13 mouse cellular contexts compared by ENCODE assay signal in genomic region chr7:96521956-96522355, GRCm38 (mm10).
DNase-seq lines count a peak whose midpoint lies in the region; ATAC-seq lines count a peak whose summit lies in the region.
"Had no signal": no experiment of that assay in that cellular context is flagged by ENCODE, and none has a peak within 500 bp of the region (broad histone marks: within the 10 kb centered on the region; RNA-seq: fewer than 3 reads in every experiment).

No protein-coding gene starts in this region.

- ATAC-seq in forebrain, embryonic 16.5 days: peak; percentile 7; the same call in 1 of the 2 replicates
- ATAC-seq in heart, embryonic 11.5 days (replicated peaks; ENCODE audit: insufficient number of reproducible peaks, low FRiP score, low TSS enrichment): no peak
- no peak for ATAC-seq in neural tube, embryonic 15.5 days (ENCODE audit: low FRiP score)

- 50% methylated on average over 7 of the region's 7 CpGs for WGBS in forebrain, embryonic 16.5 days
- 77% methylated on average over 7 of the region's 7 CpGs for WGBS in forebrain, embryonic 10.5 days
- WGBS in heart, embryonic 11.5 days (ENCODE audit: insufficient replicate concordance): 67% methylated on average over 7 of the region's 7 CpGs
- WGBS in neural tube, embryonic 15.5 days: 61% methylated on average over 7 of the region's 7 CpGs

- no peaks in the 10 kb centered on the region for H3K9me3 ChIP-seq in forebrain, embryonic 16.5 days (ENCODE audit: control insufficient read depth, low read length)
- no peaks in the 10 kb centered on the region for H3K9me3 ChIP-seq in forebrain, embryonic 10.5 days
- no peaks in the 10 kb centered on the region for H3K9me3 ChIP-seq in heart, embryonic 11.5 days (replicated peaks; ENCODE audit: control insufficient read depth, low read length)
- no peaks in the 10 kb centered on the region for H3K9me3 ChIP-seq in neural tube, embryonic 15.5 days (replicated peaks)
- H3K9me3 ChIP-seq: heart, embryonic 12.5 days had no signal

- H3K4me1 ChIP-seq in forebrain, embryonic 16.5 days (replicated peaks; ENCODE audit: control insufficient read depth, insufficient read depth, low read length): peaks cover 9% of the 10 kb centered on the region
- peaks cover 16% of the 10 kb centered on the region for H3K4me1 ChIP-seq in forebrain, embryonic 10.5 days
- H3K4me1 ChIP-seq in heart, embryonic 11.5 days (ENCODE audit: control insufficient read depth, insufficient read depth, low read length): 0 out of 2 replicates have a peak, but pooled peaks cover 2% of the 10 kb centered on the region
- H3K4me1 ChIP-seq in neural tube, embryonic 15.5 days: 0 out of 2 replicates have a peak, but pooled peaks cover 5% of the 10 kb centered on the region
- H3K4me1 ChIP-seq: heart, embryonic 12.5 days had no signal

- no peak overlapping the region for H3K9ac ChIP-seq in forebrain, embryonic 16.5 days (replicated peaks; ENCODE audit: low read depth, low read length)
- no peak overlapping the region for H3K9ac ChIP-seq in heart, embryonic 11.5 days (ENCODE audit: low read depth, low read length)
- no peak overlapping the region for H3K9ac ChIP-seq in neural tube, embryonic 15.5 days (replicated peaks)
- H3K9ac ChIP-seq: heart, embryonic 12.5 days had no signal

- H3K36me3 ChIP-seq in forebrain, embryonic 16.5 days (ENCODE audit: control insufficient read depth, insufficient read depth): no peaks in the 10 kb centered on the region
- H3K36me3 ChIP-seq in forebrain, embryonic 10.5 days (replicated peaks): no peaks in the 10 kb centered on the region
- H3K36me3 ChIP-seq in heart, embryonic 11.5 days (ENCODE audit: control insufficient read depth, insufficient read depth, low read length): no peaks in the 10 kb centered on the region
- no peaks in the 10 kb centered on the region for H3K36me3 ChIP-seq in neural tube, embryonic 15.5 days
- H3K36me3 ChIP-seq: heart, embryonic 12.5 days had no signal

- H3K4me2 ChIP-seq in forebrain, embryonic 16.5 days (ENCODE audit: low read length): no peak overlapping the region
- no peak overlapping the region for H3K4me2 ChIP-seq in heart, embryonic 11.5 days
- H3K4me2 ChIP-seq in neural tube, embryonic 15.5 days: no peak overlapping the region
- H3K4me2 ChIP-seq: heart, embryonic 12.5 days; liver, embryonic 11.5 days had no signal

- H3K4me3 ChIP-seq in forebrain, embryonic 16.5 days (replicated peaks; ENCODE audit: low read length): no peak overlapping the region
- H3K4me3 ChIP-seq in forebrain, embryonic 10.5 days: no peak overlapping the region
- no peak overlapping the region for H3K4me3 ChIP-seq in heart, embryonic 11.5 days (ENCODE audit: low read depth, low read length)
- no peak overlapping the region for H3K4me3 ChIP-seq in neural tube, embryonic 15.5 days (replicated peaks)
- H3K4me3 ChIP-seq: heart, embryonic 12.5 days had no signal

- no peak for DNase-seq in forebrain, embryonic 10.5 days (ENCODE audit: extremely low spot score, low spot score)
- peak; percentile 14 to 18 for DNase-seq in urinary bladder, adult 18-20 months (ENCODE audit: low spot score in 2 of 2)
- DNase-seq in urinary bladder, postnatal 4 days (ENCODE audit: low spot score in 2 of 2): no peak
- DNase-seq in layer of hippocampus, postnatal 10 days (ENCODE audit: low spot score in 2 of 2): peak; percentile 23 to 39
- peak; percentile 56 to 60 for DNase-seq in right cerebral cortex, postnatal 36 days (ENCODE audit: low spot score in 2 of 2)
- DNase-seq: kidney, postnatal 25 days; lung, postnatal 36 days; thymus, postnatal 14 days had no signal

- no peak overlapping the region for H3K27ac ChIP-seq in forebrain, embryonic 16.5 days (ENCODE audit: low read length)
- H3K27ac ChIP-seq in forebrain, embryonic 10.5 days: no peak overlapping the region
- no peak overlapping the region for H3K27ac ChIP-seq in heart, embryonic 11.5 days (ENCODE audit: low read depth, low read length)
- H3K27ac ChIP-seq in neural tube, embryonic 15.5 days (replicated peaks): no peak overlapping the region

- no peaks in the 10 kb centered on the region for H3K27me3 ChIP-seq in forebrain, embryonic 16.5 days (replicated peaks; ENCODE audit: control insufficient read depth, insufficient read depth, low read length)
- peaks cover 51% of the 10 kb centered on the region for H3K27me3 ChIP-seq in forebrain, embryonic 10.5 days (ENCODE audit: poor library complexity, severe bottlenecking)
- H3K27me3 ChIP-seq in heart, embryonic 11.5 days (ENCODE audit: control insufficient read depth, insufficient read depth, low read length): peaks cover 24% of the 10 kb centered on the region
- H3K27me3 ChIP-seq in neural tube, embryonic 15.5 days (replicated peaks): no peaks in the 10 kb centered on the region

Comparison
In these comparisons a context has a peak if more than half of its experiments do, and no peak if none do; other contexts are left out.
1. DNase-seq: peak in urinary bladder, adult 18-20 months (2 of 2), layer of hippocampus, postnatal 10 days (2 of 2) and right cerebral cortex, postnatal 36 days (2 of 2); none in forebrain, embryonic 10.5 days (single experiment) and urinary bladder, postnatal 4 days (0 of 2).